Mouse (Mus musculus) urinary bladder, postnatal 25 days (tissue): Measurements from ENCODE around the gene Agpat3.

Source experiments
- DNase-seq: peaks from one replicate; pipeline ENCODE4 v3.0.0; 2022; ENCODE audit warnings: low spot score

Gene Agpat3

DNA sequence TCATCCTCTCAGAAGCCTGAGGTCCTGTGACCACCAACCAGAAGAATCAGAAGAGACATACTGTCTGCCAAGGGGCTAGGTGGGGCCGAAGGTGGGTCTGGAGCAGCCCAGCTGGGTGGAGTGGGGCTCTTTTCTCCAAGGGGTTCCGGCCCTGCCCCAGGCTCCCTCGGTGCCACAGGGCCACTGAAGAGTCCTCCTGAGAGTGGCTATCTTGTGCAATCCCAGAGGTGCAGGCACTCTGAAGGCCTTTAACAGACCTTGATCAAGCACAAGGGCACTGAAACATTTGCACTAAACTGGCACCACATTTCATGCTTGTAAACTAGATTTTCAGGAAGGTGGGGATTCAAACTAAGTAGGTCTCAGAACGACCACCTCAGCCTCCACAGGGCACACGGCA, 55.9 kb downstream of the Agpat3 start:
- no peak for DNase-seq

DNA sequence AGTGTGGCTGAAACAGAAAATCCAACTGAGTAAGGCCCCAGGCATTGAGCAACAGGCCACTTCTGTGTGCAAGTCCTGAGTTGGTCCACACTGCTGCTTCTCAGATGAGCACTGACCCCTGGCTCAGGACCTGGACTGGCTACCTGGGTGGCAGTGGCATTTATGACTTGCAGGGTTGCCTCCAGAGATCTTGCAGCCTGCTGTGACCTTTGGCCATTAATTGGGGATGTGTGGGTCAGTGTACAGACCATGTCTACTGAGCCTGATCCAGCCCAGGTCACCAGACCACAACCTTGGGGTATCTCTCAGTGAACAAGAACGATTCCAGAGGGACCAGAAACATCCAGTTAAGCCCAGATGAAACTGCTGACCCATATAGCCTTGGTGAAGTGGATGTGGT, 58.7 kb downstream of the Agpat3 start:
- no peak for DNase-seq

GRCm38 (mm10) chr10:78292381-78292780, 59.9 kb downstream of the Agpat3 start:
- DNase-seq: no peak

DNA sequence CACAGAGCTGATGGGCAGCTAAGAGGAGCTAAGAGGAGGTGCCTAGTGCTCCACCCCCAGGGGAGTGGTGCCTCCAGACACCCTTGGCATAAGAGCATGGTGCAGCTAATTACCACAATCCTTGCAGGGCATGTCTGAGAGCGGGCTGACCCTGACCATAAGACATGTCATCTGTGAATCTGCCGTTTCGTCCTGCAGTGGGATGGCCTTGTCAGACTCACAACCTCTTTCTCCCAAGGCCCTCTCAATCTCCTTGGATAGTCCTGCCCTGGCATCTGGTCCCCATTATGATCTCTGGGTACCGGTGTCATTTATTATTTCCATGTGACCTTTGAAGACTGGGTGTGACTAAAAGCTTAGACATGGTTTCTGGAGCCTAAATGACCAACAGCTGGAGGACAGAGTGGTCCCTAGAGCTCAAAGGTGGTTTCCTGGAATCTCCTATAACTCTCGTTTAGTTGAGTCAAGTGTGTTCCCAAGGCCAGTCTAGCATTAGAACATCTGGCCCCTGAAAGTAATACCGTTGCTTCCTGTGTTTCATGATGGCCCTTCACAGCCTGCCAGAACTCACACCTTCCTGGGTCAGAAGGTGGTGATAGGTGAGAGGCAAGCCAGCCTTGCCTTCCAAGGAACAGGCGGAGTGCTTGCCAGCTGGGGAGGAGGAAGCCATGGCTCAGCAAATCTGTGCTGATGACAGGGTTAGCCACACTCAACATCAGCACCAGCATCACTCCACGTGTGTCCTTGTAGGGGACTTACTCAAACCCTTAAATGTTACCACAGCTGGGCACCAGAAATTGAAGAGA, 61.4 kb downstream of the Agpat3 start:
- no peak for DNase-seq

GRCm38 (mm10) chr10:78288896-78289295, 63.4 kb downstream of the Agpat3 start:
- no peak for DNase-seq

GRCm38 (mm10) chr10:78288135-78288534, 64.2 kb downstream of the Agpat3 start:
- DNase-seq: no peak

GRCm38 (mm10) chr10:78287465-78288132, 64.7 kb downstream of the Agpat3 start:
- no peak for DNase-seq

DNA sequence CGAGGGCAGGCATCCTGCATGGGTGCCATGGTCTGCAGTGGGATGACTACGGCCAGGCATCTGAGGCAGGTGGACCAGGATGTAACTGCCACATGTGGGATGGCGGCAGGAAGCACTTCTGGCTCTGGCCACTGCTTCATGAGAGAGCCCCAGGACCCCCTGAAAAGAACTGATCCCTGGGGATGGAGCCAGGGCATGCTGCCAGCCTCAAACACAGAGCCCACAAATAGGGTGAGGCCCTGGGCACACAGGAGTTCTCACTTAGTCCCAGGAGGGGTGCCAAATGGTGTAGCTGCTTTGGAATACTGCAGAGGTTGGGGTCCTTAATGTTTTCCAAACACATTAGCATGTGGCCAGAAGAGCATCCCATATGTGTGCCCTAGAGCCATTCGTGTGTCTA, 66.3 kb downstream of the Agpat3 start:
- no peak for DNase-seq

GRCm38 (mm10) chr10:78285409-78285808, 66.9 kb downstream of the Agpat3 start:
- DNase-seq: no peak

DNA sequence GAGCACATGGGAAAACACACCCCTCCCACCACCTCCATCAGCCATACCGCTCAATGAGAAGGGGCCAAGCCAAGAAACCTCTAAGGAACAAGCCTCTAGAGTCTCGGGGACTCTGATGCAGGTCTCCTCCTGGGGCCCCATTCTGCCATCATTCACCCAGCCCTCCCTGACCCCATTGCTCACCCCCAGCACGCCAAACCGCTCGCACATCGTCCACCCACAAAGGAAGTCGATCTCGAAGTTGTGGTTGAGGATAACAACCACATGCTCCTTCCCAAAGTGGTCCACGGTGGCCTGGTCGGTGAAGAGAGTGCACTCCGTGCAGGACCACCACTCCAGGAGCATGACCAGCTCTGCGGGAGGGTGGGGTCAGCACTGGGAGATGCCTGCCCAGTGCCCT, 67.5 kb downstream of the Agpat3 start:
- DNase-seq: no peak

- DNase-seq: no peak
Measured at GRCm38 (mm10) chr10:78282411-78282810, 69.9 kb downstream of the Agpat3 start.

DNA sequence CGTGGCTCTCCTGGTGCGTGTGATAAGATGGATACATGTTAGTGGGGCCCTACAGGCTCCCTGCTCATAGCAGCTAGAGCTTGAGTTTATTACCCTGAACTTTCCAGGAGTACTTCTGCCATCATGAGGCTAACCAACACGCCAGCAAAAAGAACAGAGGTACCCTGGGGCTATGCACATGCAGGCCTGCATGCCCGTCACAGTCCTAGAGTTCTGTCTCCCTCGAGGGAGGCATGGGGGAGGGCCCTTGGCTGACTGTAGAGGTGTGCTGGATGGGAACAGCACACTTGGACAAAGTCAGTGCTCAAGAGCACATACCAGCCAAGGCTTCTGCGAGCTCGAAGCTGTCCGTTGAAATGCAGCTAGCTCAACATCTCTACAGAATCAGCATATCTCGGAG, 71.8 kb downstream of the Agpat3 start:
- no peak for DNase-seq

- DNase-seq: peak; percentile 15
Measured at GRCm38 (mm10) chr10:78279210-78279609, 73.1 kb downstream of the Agpat3 start.

DNA sequence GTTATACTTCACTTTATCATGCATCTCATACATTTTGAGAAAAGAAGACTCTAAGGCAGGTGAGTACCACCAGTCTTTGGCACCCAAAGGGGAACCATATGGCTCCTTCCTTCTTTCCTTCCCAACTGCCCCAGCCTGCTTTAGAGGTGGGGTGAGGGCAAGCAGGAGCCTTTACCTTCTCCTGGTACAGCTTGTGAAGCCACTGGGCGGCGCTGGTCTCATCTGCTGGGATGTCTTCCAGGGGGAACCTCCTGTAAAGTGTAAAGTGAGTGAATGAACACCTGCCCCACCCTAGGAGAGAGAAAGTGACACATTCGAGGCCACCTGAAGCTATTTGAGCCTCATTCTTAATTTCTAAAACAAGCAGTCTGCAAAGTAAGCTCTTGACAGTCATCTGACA, 74.5 kb downstream of the Agpat3 start:
- no peak for DNase-seq

GRCm38 (mm10) chr10:78276242-78276641, 76.0 kb downstream of the Agpat3 start:
- DNase-seq: no peak

DNA sequence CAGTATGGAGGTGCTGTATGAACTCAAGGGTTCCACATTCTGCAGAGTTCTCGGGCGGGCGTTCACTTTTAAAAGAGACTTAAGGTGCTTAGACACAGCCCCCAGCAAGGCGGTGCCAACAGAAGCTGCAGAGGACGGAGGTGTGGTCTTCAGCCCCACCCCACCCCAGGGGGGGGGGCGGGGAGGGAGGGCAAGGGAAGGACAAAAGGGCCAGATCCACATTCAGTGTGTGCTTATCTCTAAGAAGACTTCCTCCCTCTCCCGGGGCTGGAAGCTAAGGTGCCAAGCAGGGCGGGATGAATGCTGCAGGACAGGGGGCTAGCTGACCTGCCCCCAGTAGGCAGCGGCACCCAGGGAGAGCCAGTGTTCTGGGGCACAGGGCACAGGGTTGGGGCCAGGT, 79.4 kb downstream of the Agpat3 start:
- DNase-seq: no peak

GRCm38 (mm10) chr10:78265881-78266280, 86.4 kb downstream of the Agpat3 start:
- no peak for DNase-seq

DNA sequence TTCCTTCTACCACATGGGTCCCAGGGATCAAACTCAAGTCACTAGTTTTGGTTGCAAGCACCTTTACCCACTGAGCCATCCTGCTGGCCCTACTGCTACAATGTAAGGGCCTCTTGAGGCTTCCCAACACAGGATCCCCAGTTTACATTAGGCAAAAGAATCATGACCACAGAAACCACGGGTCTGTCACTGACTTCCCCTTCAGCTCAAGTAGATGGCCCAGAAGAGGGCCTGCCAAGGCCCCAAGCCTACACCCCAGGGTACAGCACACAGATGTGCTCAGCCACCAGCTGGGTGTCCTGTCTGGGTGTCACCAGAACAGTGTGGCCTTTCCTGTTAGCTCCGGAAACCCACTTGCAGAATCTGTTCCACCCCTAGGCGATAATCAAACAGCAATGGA, 87.6 kb downstream of the Agpat3 start:
- DNase-seq: no peak

GRCm38 (mm10) chr10:78260916-78261650, 91.2 kb downstream of the Agpat3 start:
- DNase-seq: no peak

GRCm38 (mm10) chr10:78260322-78260721, 92.0 kb downstream of the Agpat3 start:
- DNase-seq: no peak

DNA sequence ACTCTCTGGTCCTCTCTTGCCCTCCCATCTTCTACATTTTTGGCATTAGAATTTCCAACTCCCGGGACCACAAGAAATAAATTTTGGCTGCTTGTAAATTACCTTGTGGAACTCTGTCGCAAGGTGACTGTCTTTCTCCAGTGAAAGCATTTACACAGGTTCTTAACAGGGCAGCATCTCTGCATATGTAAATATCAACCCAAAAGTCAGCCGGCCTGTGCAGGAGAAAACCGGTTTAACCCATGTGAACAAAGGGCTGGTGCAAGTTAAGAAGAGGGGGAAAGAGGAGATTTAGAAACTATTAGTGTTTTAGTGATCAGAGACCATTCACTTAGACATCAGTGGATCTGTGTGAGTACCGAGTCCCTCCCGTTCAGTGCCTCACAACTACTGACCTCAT, 92.6 kb downstream of the Agpat3 start:
- no peak for DNase-seq

- DNase-seq: no peak
Measured at GRCm38 (mm10) chr10:78259230-78259629, 93.1 kb downstream of the Agpat3 start.

DNA sequence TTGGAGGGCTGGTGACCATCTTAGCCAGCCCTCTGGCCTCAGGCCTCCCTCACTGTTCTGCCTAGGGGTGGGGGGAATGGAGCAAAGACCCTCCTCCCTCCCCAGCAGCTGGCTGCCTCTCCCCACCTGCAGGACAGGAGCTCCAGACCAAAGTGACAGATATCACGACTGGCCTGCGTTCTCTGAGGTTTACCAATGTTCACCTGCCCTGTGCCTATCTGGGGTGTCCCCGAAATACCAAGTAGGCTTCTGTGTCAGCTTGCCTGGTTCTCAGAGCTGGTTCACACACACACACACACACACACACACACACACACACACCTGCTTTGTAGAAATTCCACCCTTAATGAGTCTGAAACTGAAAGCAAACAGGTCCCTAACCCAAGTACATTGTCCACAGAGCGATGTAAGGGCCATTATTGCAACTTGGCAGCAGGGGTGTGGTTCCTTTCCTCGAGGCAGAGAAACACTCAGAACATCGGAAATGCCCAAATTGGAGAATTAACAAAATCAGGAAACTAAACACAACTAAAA, 94.1 kb downstream of the Agpat3 start:
- no peak for DNase-seq
